Mouse (Mus musculus) ES-Bruce4 (cell line): ENCODE measurements around the gene Akr7a5. TPM values are rescaled to one million over a fixed set of nuclear protein-coding genes. Genes with fewer than 3 reads are reported as not detected.

ENCODE experiments used
- H3K27ac ChIP-seq: 2 replicates; pipeline ENCODE4 v1.5.1; 2012; ENCODE audit warnings: low read length, inconsistent platforms; ENCODE audit not compliant: insufficient read depth
- H3K27me3 ChIP-seq: 2 replicates; pipeline ENCODE4 v1.6.1; 2012; ENCODE audit warnings: mild to moderate bottlenecking, low read length, inconsistent platforms; ENCODE audit not compliant: control insufficient read depth, poor library complexity, insufficient read depth, severe bottlenecking
- H3K36me3 ChIP-seq: 2 replicates; pipeline ENCODE4 v1.6.1; 2012; ENCODE audit warnings: inconsistent platforms, mild to moderate bottlenecking, low read length, moderate library complexity; ENCODE audit not compliant: control insufficient read depth, poor library complexity, insufficient read depth, severe bottlenecking
- H3K4me1 ChIP-seq: one replicate; pipeline ENCODE4 v1.8.1; 2011; ENCODE audit warnings: low read length; ENCODE audit not compliant: control insufficient read depth, insufficient read depth
- H3K4me3 ChIP-seq: 2 replicates; pipeline ENCODE4 v1.5.1; 2011; ENCODE audit warnings: low read depth, mild to moderate bottlenecking, low read length
- H3K9ac ChIP-seq: 2 replicates; pipeline ENCODE4 v1.6.1; 2012; ENCODE audit warnings: low read depth, mild to moderate bottlenecking, inconsistent platforms; ENCODE audit not compliant: poor library complexity, severe bottlenecking
- H3K9me3 ChIP-seq: replicated peaks from 2 replicates; pipeline ENCODE4 v1.6.1; 2012; ENCODE audit warnings: mild to moderate bottlenecking, low read length, inconsistent platforms; ENCODE audit not compliant: control insufficient read depth, poor library complexity, insufficient read depth, severe bottlenecking
- CTCF ChIP-seq: IDR thresholded peaks from one replicate; pipeline ENCODE4 v1.8.1; 2011; ENCODE audit warnings: low read depth, low read length
- EP300 ChIP-seq: IDR thresholded peaks from 2 replicates; pipeline ENCODE4 v1.6.1; 2011; ENCODE audit warnings: low read depth, low read length; ENCODE audit not compliant: insufficient read depth
- POLR2A ChIP-seq: IDR thresholded peaks from one replicate; pipeline ENCODE4 v1.8.1; 2011; ENCODE audit warnings: low read length; ENCODE audit not compliant: insufficient read depth
- polyA plus RNA-seq: library from polyadenylated mRNA; stranded (reverse); fragments of >200 nt; gene quantifications from 2 replicates; pipeline ENCODE4 v1.2.4, GENCODE M21; 2011; ENCODE audit warnings: low read depth; ENCODE audit not compliant: missing spikeins, insufficient read depth, insufficient read length

Gene Akr7a5
- polyA plus RNA-seq, 1 experiment = 33.5 TPM

DNA sequence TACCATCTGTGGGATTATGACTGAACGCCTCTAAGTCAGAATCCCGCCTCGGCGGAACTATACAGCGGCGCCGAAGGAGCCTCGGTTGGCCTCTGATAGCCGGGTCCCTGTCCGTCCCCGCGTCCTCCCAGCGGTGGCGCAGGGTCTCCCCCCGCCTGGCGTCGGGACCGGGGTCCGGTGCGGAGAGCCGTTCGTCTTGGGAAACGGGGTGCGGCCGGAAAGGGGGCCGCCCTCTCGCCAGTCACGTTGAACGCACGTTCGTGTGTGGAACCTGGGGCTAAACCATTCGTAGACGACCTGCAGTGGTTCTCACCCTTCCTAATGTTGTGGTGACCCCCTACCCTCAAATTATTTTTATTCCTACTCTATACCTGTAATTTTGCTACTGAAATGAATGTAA, 27.6 kb downstream of the Akr7a5 start:
- TF ChIP-seq EP300 (no peak), CTCF (no peak), POLR2A (no peak)
- Histone ChIP-seq H3K9ac (peak overlapping the region; percentile 71), H3K9me3 (no peaks in the 10 kb centered on the region), H3K27ac (no peak overlapping the region), H3K4me3 (peak overlapping the region; percentile 34), H3K27me3 (no peaks in the 10 kb centered on the region), H3K36me3 (no peaks in the 10 kb centered on the region), H3K4me1 (peaks cover 3% of the 10 kb centered on the region)

- peaks cover 2% of the 10 kb centered on the region for H3K4me1 ChIP-seq
- H3K9ac ChIP-seq = no peak overlapping the region
- no peak for TF ChIP-seq EP300
- no peak for TF ChIP-seq CTCF
- TF ChIP-seq POLR2A = no peak
- H3K4me3 ChIP-seq = no peak overlapping the region
- H3K27me3 ChIP-seq = no peaks in the 10 kb centered on the region
- no peak overlapping the region for H3K27ac ChIP-seq
- H3K36me3 ChIP-seq = no peaks in the 10 kb centered on the region
- H3K9me3 ChIP-seq = no peaks in the 10 kb centered on the region
These were observed 30.3 kb downstream of the Akr7a5 start for GRCm38 (mm10) chr4:139340835-139341234.

DNA sequence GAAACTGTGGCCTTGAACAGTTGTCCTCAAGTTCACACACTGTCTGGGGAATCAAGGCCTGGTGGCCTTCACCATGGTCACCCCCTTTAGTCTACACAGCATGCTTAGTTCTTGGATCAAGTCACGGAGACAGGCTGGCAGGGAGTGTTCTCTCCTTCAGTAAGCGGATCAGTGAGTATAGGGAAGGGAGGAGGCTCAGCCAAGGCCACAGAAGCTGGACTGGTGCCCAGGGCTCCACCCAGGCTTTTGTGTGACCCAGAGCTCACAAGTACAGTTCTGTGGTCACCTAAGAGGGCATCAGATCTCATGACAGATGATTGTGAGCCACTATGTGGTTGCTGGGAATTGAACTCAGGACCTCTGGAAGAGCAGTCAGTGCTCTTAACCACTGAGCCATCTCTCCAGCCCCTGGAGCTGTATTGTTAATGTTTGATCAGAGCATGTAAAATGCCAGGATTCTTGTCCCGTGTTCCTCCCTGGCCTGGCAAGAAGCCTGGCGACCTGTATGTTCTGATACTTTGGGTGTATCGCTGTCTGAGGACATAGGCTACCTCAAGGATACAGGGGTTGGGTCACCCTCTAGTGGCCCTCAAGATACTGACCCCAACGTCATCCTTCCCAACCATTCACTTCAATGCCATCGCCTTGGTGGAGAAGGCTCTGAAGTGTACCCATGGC, 31.2 kb downstream of the Akr7a5 start:
- TF ChIP-seq EP300 = no peak
- TF ChIP-seq CTCF = no peak
- TF ChIP-seq POLR2A = no peak
- Histone ChIP-seq H3K4me1 (peaks cover 2% of the 10 kb centered on the region), H3K27me3 (no peaks in the 10 kb centered on the region)

DNA sequence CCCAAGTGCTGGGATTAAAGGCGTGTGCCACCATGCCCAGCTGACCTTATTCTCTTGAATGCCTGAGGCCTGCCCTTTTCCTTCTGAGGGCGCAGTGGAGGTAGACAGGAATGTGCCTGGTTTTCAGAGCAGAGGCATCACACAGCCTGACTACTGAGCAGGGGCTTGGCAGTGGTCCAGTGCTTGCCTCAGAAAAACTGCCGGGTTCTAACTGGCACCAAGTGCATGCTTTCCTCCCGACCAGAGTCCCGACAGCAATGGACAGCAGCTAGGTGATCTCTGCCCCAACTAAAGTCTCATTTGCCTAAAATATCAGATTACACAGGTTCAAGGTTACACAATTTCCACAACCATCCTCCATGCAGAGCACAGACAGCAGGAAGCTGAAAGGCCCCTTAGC, 33.2 kb downstream of the Akr7a5 start:
- Histone ChIP-seq H3K27me3 (no peaks in the 10 kb centered on the region), H3K36me3 (peaks cover 7% of the 10 kb centered on the region), H3K27ac (no peak overlapping the region), H3K9me3 (no peaks in the 10 kb centered on the region), H3K4me3 (no peak overlapping the region), H3K4me1 (no peaks in the 10 kb centered on the region), H3K9ac (no peak overlapping the region)
- TF ChIP-seq EP300 = no peak
- TF ChIP-seq CTCF = no peak
- no peak for TF ChIP-seq POLR2A

More for the DNA sequence above, 31.2 kb downstream of the Akr7a5 start:
- H3K4me3 ChIP-seq = no peak overlapping the region
- H3K9ac ChIP-seq = no peak overlapping the region
- no peak overlapping the region for H3K27ac ChIP-seq
- H3K36me3 ChIP-seq = no peaks in the 10 kb centered on the region
- H3K9me3 ChIP-seq = no peaks in the 10 kb centered on the region

DNA sequence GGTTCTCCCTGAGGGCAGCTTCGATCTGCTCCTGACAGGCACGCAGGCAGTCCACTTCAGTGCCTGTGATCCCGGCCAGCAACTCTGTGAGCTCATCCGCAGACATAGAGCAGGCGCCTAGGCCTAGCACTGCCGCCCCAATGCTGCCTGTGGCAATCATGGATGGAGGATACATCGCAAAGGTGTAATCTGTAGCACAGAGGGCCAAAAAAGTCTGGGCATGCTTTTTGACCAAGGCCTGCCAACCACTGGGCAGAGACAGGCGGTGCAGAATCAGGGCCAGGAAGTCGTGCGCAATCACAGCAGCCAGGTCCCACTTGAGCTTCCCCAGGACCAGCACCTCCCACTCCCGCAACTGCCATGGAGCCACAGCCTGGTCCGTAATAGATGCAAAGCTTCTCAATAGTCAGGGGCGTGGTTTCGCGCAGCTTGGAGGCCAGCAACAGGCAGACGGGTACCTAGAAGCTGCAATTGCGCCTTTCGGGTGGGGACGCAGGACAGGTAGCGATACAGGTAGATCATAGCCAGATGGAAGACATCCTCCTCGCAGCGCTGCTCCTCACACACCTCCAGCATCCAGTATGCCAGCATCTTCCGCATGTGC, 35.0 kb downstream of the Akr7a5 start:
- Histone ChIP-seq H3K4me1 (no peaks in the 10 kb centered on the region), H3K9ac (peak overlapping the region; percentile 5; the same call in 1 of the 2 replicates), H3K4me3 (peak overlapping the region; percentile 59), H3K36me3 (peaks cover 19% of the 10 kb centered on the region), H3K27ac (no peak overlapping the region), H3K9me3 (no peaks in the 10 kb centered on the region), H3K27me3 (no peaks in the 10 kb centered on the region)
- TF ChIP-seq POLR2A = no peak
- TF ChIP-seq CTCF = no peak
- no peak for TF ChIP-seq EP300

DNA sequence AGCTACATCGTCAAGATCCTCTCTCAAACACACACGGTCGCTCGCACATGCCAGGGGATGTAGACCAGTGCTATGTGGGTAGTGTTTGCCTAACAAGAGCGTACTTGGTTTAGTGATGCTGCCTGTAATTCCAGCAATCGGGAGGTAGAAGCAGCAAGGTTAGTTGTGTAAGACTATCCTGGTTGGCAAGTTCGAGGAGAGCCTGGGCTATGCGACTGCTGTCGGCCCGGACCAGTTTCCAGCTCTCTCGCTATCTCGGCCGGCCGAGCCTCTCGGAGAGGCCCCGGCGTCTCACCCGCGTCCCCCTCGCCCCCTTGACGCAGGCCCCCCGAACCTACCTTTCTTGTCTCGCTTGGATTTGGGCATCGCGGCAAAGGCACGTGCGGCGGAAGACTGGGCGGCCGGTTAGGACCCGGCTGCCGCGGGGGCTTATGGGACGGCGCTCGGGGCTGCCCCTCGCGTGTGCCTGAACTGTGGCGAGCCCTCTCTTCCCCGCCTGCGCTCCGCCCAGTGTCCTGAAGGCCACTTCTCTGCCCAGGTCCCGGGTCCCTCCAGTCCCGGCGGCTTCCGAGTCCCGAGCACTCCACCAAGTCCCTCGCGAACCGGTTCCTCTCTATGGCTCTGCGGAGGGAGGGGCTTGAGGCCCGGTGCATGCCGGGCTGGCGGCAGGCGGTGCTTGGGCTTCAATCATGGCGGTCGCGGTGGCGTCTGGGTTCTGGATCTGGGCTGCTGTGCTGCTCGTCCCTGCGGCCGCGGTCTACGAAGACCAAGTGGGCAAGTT, 41.6 kb downstream of the Akr7a5 start, which contains the start of the genes Mrto4, Emc1 and Ubr4:
Gene Mrto4 (minus strand): TSS at position 646 of the 781 bp plus-strand sequence.
Gene Emc1 (plus strand): TSS at position 657 of the 781 bp plus-strand sequence.
Gene Ubr4 (plus strand): TSS at position 679 of the 781 bp plus-strand sequence.
- H3K9ac ChIP-seq = peak within 1 kb of the TSS; percentile 88
- H3K9me3 ChIP-seq = no peaks in the 10 kb centered on the region
- H3K36me3 ChIP-seq = peaks cover 19% of the 10 kb centered on the region
- TF ChIP-seq EP300 (no peak), CTCF (no peak), POLR2A (no peak)
- H3K4me3 ChIP-seq = peak within 1 kb of the TSS; percentile 100
- H3K27ac ChIP-seq = 0 out of 2 replicates have a peak within 1 kb of the TSS, but pooled peaks have one; percentile 29
- no peaks in the 10 kb centered on the region for H3K4me1 ChIP-seq
- no peaks in the 10 kb centered on the region for H3K27me3 ChIP-seq
